Mouse (Mus musculus) heart, postnatal 0 days (tissue): ENCODE results near the gene Fcrla. TPM values are rescaled to one million over a fixed set of nuclear protein-coding genes. Genes with fewer than 3 reads are reported as not detected.
"Not testable (repeated sequence)": the region's sequence is repeated elsewhere in the genome, so short reads cannot be mapped to it uniquely, and the experiment has no call there.

Experiments
- ATAC-seq: fragments of 200-750 bp; cut with Nextera tagmentation; 2 replicates; pipeline ENCODE4 v1.8.0; 2017; ENCODE audit warnings: low read depth, moderate number of reproducible peaks, moderate library complexity; ENCODE audit not compliant: insufficient read depth
- DNase-seq: peaks from one replicate; pipeline ENCODE4 v3.0.0-alpha.2; 2016; ENCODE audit warnings: low spot score
- H3K27ac ChIP-seq: fragments of 300-500 bp; sonication (generic); 2 replicates; pipeline ENCODE4 v1.5.1; 2014; ENCODE audit warnings: low read depth, mild to moderate bottlenecking
- H3K27me3 ChIP-seq: fragments of 300-500 bp; sonication (generic); 2 replicates; pipeline ENCODE4 v1.6.1; 2014; ENCODE audit warnings: low read length, mixed read lengths; ENCODE audit not compliant: control insufficient read depth, insufficient read depth
- H3K36me3 ChIP-seq: fragments of 300-500 bp; sonication (generic); replicated peaks from 2 replicates; pipeline ENCODE4 v1.6.1; 2014; ENCODE audit warnings: low read length, mixed read lengths; ENCODE audit not compliant: control insufficient read depth, insufficient read depth
- H3K4me1 ChIP-seq: fragments of 300-500 bp; sonication (generic); 2 replicates; pipeline ENCODE4 v1.6.1; 2014; ENCODE audit warnings: antibody characterized with exemption; ENCODE audit not compliant: control insufficient read depth, insufficient read depth
- H3K4me2 ChIP-seq: fragments of 300-500 bp; sonication (generic); 2 replicates; pipeline ENCODE4 v1.6.1; 2014; ENCODE audit warnings: low read depth, mild to moderate bottlenecking, low read length, moderate library complexity
- H3K4me3 ChIP-seq: fragments of 300-500 bp; sonication (generic); 2 replicates; pipeline ENCODE4 v1.5.1; 2014; ENCODE audit warnings: low read depth, low read length
- H3K9ac ChIP-seq: fragments of 300-500 bp; sonication (generic); replicated peaks from 2 replicates; pipeline ENCODE4 v1.6.1; 2014; ENCODE audit warnings: low read depth, low read length, mixed read lengths
- H3K9me3 ChIP-seq: fragments of 300-500 bp; sonication (generic); replicated peaks from 2 replicates; pipeline ENCODE4 v1.6.1; 2016; ENCODE audit warnings: low read length; ENCODE audit not compliant: control insufficient read depth
- CTCF ChIP-seq: IDR thresholded peaks from 2 replicates; pipeline ENCODE4 v1.5.1; 2016; ENCODE audit warnings: antibody characterized with exemption, control low read depth, low read depth
- EP300 ChIP-seq: IDR thresholded peaks from 2 replicates; pipeline ENCODE4 v1.6.1; 2016; ENCODE audit warnings: antibody characterized with exemption, low read depth
- WGBS: fragments of 180-500 bp; shearing (Covaris S2); extraction: QIAGEN DNeasy Blood & Tissue Kit; methylation state at CpG from one replicate; pipeline ENCODE4 v1.1.7; 2014; 5-methylcytosine and 5-hydroxymethylcytosine counted together
- polyA plus RNA-seq: library from polyadenylated mRNA; unstranded; fragments of >200 nt; fragmentation: Nextera tagmentation; extraction: Ambion mirVana; gene quantifications from 2 replicates; pipeline ENCODE4 v1.2.1, GENCODE M21; 2015
- total RNA-seq: library from RNA; depleted of rRNA; stranded (reverse); fragments of >200 nt; gene quantifications from 2 replicates; pipeline ENCODE4 v1.2.3, GENCODE M21; 2014; ENCODE audit warnings: low replicate concordance

Fcrla gene
- total and polyA plus RNA-seq, 2 experiments from 2014 or later: 0.23 TPM; not detected in 1

- ATAC-seq: no peak
- no peaks in the 10 kb centered on the region for H3K36me3 ChIP-seq
- TF ChIP-seq EP300: no peak
- TF ChIP-seq CTCF: no peak
These were observed 33.7 kb upstream of the Fcrla start for GRCm38 (mm10) chr1:170961101-170961500.

DNA sequence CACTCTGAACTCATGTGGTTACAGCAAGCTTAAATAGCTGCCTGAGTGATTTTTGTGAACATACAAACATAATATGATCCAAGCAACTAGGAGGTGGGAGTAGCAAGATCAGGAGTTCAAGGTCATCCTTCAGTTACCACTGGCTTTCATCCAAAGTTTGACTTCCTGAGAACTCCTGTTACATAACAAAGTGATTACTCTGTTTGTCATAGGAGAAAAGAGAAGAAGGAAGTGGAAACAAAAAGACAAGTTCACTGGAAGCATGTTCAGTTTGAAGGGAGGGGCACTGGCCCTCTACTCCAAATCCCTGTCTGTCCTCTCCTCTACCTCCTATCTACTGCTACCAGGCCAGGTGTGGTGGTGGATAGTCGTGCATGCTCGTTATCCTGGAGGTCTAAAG is 32.4 kb upstream of the Fcrla start:
- no peaks in the 10 kb centered on the region for H3K36me3 ChIP-seq
- no peak overlapping the region for H3K27ac ChIP-seq
- no peak overlapping the region for H3K4me2 ChIP-seq
- DNase-seq: peak; percentile 27
- no peak overlapping the region for H3K4me3 ChIP-seq
- no peaks in the 10 kb centered on the region for H3K9me3 ChIP-seq
- no peaks in the 10 kb centered on the region for H3K27me3 ChIP-seq
- TF ChIP-seq CTCF (no peak), EP300 (no peak)
- no peak overlapping the region for H3K9ac ChIP-seq
- no peak for ATAC-seq
- WGBS: 53% methylated on average over 2 of the region's 2 CpGs
- H3K4me1 ChIP-seq: peaks cover 26% of the 10 kb centered on the region

More at GRCm38 (mm10) chr1:170961101-170961500, 33.7 kb upstream of the Fcrla start:
- H3K9ac ChIP-seq: no peak overlapping the region
- DNase-seq: no peak
- H3K4me2 ChIP-seq: no peak overlapping the region
- no peak overlapping the region for H3K4me3 ChIP-seq
- no peak overlapping the region for H3K27ac ChIP-seq
- 85% methylated on average over 6 of the region's 6 CpGs for WGBS
- H3K27me3 ChIP-seq: no peaks in the 10 kb centered on the region
- peaks cover 26% of the 10 kb centered on the region for H3K4me1 ChIP-seq
- no peaks in the 10 kb centered on the region for H3K9me3 ChIP-seq

GRCm38 (mm10) chr1:170958225-170958624 is 30.8 kb upstream of the Fcrla start:
- no peak for TF ChIP-seq EP300
- TF ChIP-seq CTCF: no peak
- Histone ChIP-seq H3K4me1 (peaks cover 21% of the 10 kb centered on the region), H3K27ac (no peak overlapping the region), H3K36me3 (no peaks in the 10 kb centered on the region), H3K9me3 (no peaks in the 10 kb centered on the region), H3K27me3 (no peaks in the 10 kb centered on the region), H3K9ac (no peak overlapping the region), H3K4me3 (no peak overlapping the region), H3K4me2 (no peak overlapping the region)
- DNase-seq: peak; percentile 12
- WGBS: 46% methylated on average over 3 of the region's 3 CpGs
- ATAC-seq: no peak; the same call in 1 of the 2 replicates

DNA sequence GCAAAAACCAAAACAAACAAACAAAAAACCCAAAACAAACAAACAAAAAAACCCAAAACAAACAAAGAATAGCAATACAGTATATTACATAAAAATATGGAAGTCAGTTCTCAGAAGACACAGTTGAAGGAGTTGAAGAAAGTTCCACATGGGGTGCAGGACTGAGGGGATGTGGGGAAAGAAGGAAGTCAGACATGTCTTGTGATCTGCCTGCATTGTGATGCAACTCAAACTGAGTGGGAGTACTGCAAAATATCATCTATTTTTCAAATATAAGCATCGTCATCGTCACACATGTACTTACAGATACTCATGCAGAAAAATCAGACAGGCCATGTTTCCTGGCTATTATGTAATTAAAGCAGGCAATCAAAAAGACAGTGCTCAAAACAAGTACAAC is 25.8 kb upstream of the Fcrla start:
- no peak overlapping the region for H3K4me3 ChIP-seq
- no peaks in the 10 kb centered on the region for H3K27me3 ChIP-seq
- TF ChIP-seq EP300: no peak
- TF ChIP-seq CTCF: no peak
- no peak for DNase-seq
- WGBS: 65% methylated on average over 2 of the region's 2 CpGs
- H3K9me3 ChIP-seq: no peaks in the 10 kb centered on the region
- H3K4me1 ChIP-seq: no peaks in the 10 kb centered on the region
- no peaks in the 10 kb centered on the region for H3K36me3 ChIP-seq
- no peak for ATAC-seq
- H3K4me2 ChIP-seq: no peak overlapping the region
- no peak overlapping the region for H3K27ac ChIP-seq
- H3K9ac ChIP-seq: no peak overlapping the region

DNA sequence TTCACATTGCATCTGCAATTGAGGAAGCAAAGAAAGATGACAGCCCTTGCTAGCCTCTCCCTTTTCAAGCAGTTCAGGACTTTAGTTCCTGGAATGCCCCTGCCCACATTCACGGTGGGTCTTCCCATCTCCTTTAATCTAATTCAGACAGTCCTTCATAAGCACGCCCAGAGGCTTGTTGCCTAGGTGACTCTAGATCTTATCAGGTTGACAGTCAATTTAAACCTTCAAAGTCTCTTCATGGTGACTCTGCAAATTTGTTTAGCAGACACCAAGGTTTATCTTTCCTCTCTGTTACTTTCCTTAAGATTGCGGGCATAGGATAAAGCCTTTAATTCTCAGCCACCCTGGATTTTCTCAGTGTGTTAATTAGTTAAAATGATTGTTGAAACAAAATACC is 23.4 kb upstream of the Fcrla start:
- no peak for DNase-seq

GRCm38 (mm10) chr1:170944908-170945307 is 17.5 kb upstream of the Fcrla start:
- H3K9me3 ChIP-seq, H3K9ac ChIP-seq, DNase-seq, H3K27me3 ChIP-seq, H3K36me3 ChIP-seq, H3K4me2 ChIP-seq, ATAC-seq, H3K4me1 ChIP-seq, H3K4me3 ChIP-seq, H3K27ac ChIP-seq: not testable (repeated sequence)
- WGBS: 89% methylated on average over 5 of the region's 9 CpGs

More for the DNA sequence above, 23.4 kb upstream of the Fcrla start:
- no peak overlapping the region for H3K27ac ChIP-seq
- no peak overlapping the region for H3K9ac ChIP-seq
- H3K4me1 ChIP-seq: no peaks in the 10 kb centered on the region
- no peak for ATAC-seq
- WGBS: 47% methylated on average over 3 of the region's 3 CpGs
- no peak overlapping the region for H3K4me3 ChIP-seq
- TF ChIP-seq EP300 (no peak), CTCF (no peak)
- H3K27me3 ChIP-seq: no peaks in the 10 kb centered on the region
- no peak overlapping the region for H3K4me2 ChIP-seq
- H3K9me3 ChIP-seq: no peaks in the 10 kb centered on the region; the same call in 1 of the 2 replicates
- no peaks in the 10 kb centered on the region for H3K36me3 ChIP-seq

GRCm38 (mm10) chr1:170944151-170944550 is 16.8 kb upstream of the Fcrla start:
- H3K27ac ChIP-seq, H3K4me1 ChIP-seq, H3K9ac ChIP-seq, H3K36me3 ChIP-seq, H3K27me3 ChIP-seq, ATAC-seq, H3K9me3 ChIP-seq, H3K4me3 ChIP-seq, DNase-seq, H3K4me2 ChIP-seq: not testable (repeated sequence)
- WGBS: 90% methylated on average over 9 of the region's 9 CpGs
